Mouse (Mus musculus): Measurements from ENCODE around the gene Rassf1. TPM values are rescaled to one million over a fixed set of nuclear protein-coding genes. Genes with fewer than 3 reads are reported as not detected.
A peak's percentile ranks its signal among the peaks of the same experiment; 100 is the strongest.
"Not testable (repeated sequence)": the region's sequence is repeated elsewhere in the genome, so short reads cannot be mapped to it uniquely, and the experiment has no call there.

Gene Rassf1
- total RNA-seq, 1 experiment from 2014 or later: 22.9 TPM

- no peak for DNase-seq
These were observed 4.3 kb downstream of the Rassf1 start for GRCm38 (mm10) chr9:107555701-107556100.

GRCm38 (mm10) chr9:107556346-107556745 is 5.0 kb downstream of the Rassf1 start:
- DNase-seq: no peak

- peak; percentile 97 for DNase-seq
These were observed 11.8 kb downstream of the Rassf1 start, which contains the start of gene Tusc2 for GRCm38 (mm10) chr9:107563029-107563581. Gene Tusc2, plus strand, starts transcription at chr9:107563255.

- DNase-seq: not testable (repeated sequence)
These were observed 14.2 kb downstream of the Rassf1 start for GRCm38 (mm10) chr9:107565556-107565955.

- peak; percentile 90 for DNase-seq
These were observed 14.8 kb downstream of the Rassf1 start for GRCm38 (mm10) chr9:107566041-107566709.

- peak; percentile 47 for DNase-seq
These were observed 15.5 kb downstream of the Rassf1 start for GRCm38 (mm10) chr9:107566855-107567254.

GRCm38 (mm10) chr9:107567702-107568319 is 16.5 kb downstream of the Rassf1 start, which contains the start of gene Hyal2:
Gene Hyal2, plus strand, starts transcription at chr9:107567945.
- DNase-seq: peak; percentile 73

- DNase-seq: peak; percentile 93
These were observed 17.2 kb downstream of the Rassf1 start for GRCm38 (mm10) chr9:107568331-107569261.

- no peak for DNase-seq
These were observed 17.9 kb downstream of the Rassf1 start for GRCm38 (mm10) chr9:107569270-107569669.

GRCm38 (mm10) chr9:107570016-107570415 is 18.7 kb downstream of the Rassf1 start:
- no peak for DNase-seq

GRCm38 (mm10) chr9:107570845-107571244 is 19.5 kb downstream of the Rassf1 start:
- DNase-seq: no peak

- no peak for DNase-seq
These were observed 20.4 kb downstream of the Rassf1 start for GRCm38 (mm10) chr9:107571534-107572326.

- DNase-seq: no peak
These were observed 20.9 kb downstream of the Rassf1 start for GRCm38 (mm10) chr9:107572327-107572662.

GRCm38 (mm10) chr9:107573774-107574173 is 22.4 kb downstream of the Rassf1 start:
- not testable (repeated sequence) for DNase-seq

- DNase-seq: no peak
These were observed 24.4 kb downstream of the Rassf1 start for GRCm38 (mm10) chr9:107575579-107576356.

- peak; percentile 91 for DNase-seq
These were observed 25.2 kb downstream of the Rassf1 start, which contains the start of gene Hyal1 for GRCm38 (mm10) chr9:107576357-107577107. Gene Hyal1, plus strand, starts transcription at chr9:107576927.

- peak; percentile 39 for DNase-seq
These were observed 26.5 kb downstream of the Rassf1 start for GRCm38 (mm10) chr9:107577871-107578270.

GRCm38 (mm10) chr9:107578587-107578986 is 27.2 kb downstream of the Rassf1 start, which contains the start of gene Naa80:
Gene Naa80, plus strand, starts transcription at chr9:107578887.
- no peak for DNase-seq

GRCm38 (mm10) chr9:107579023-107579900 is 27.9 kb downstream of the Rassf1 start:
- no peak for DNase-seq
